Mouse (Mus musculus) lung, postnatal 0 days (tissue): ENCODE data around the gene Katnb1. TPM values are rescaled to one million over a fixed set of nuclear protein-coding genes. Genes with fewer than 3 reads are reported as not detected.

Experiments
- ATAC-seq: fragments of 200-750 bp; cut with Nextera tagmentation; 2 replicates; pipeline ENCODE4 v1.8.0; 2017; ENCODE audit warnings: moderate library complexity
- DNase-seq: peaks from one replicate; pipeline ENCODE4 v3.0.0-alpha.2; 2016; ENCODE audit warnings: low spot score
- H3K27ac ChIP-seq: fragments of 300-500 bp; sonication (generic); 2 replicates; pipeline ENCODE4 v1.5.1; 2014; ENCODE audit warnings: antibody characterized with exemption, mild to moderate bottlenecking, low read length, mixed read lengths
- H3K27me3 ChIP-seq: fragments of 300-500 bp; sonication (generic); replicated peaks from 2 replicates; pipeline ENCODE4 v1.6.1; 2014; ENCODE audit warnings: low read length, mixed read lengths; ENCODE audit not compliant: insufficient read depth
- H3K36me3 ChIP-seq: fragments of 300-500 bp; sonication (generic); 2 replicates; pipeline ENCODE4 v1.6.1; 2014; ENCODE audit warnings: low read length, mixed read lengths; ENCODE audit not compliant: insufficient read depth
- H3K4me1 ChIP-seq: fragments of 300-500 bp; sonication (generic); 2 replicates; pipeline ENCODE4 v1.6.1; 2014; ENCODE audit warnings: antibody characterized with exemption, low read depth, low read length, mixed read lengths; ENCODE audit not compliant: insufficient read depth
- H3K4me2 ChIP-seq: fragments of 300-500 bp; sonication (generic); replicated peaks from 2 replicates; pipeline ENCODE4 v1.6.1; 2014; ENCODE audit warnings: low read depth, mild to moderate bottlenecking, low read length, moderate library complexity, mixed read lengths
- H3K4me3 ChIP-seq: fragments of 300-500 bp; sonication (generic); 2 replicates; pipeline ENCODE4 v1.5.1; 2014; ENCODE audit warnings: low read depth, low read length
- H3K9ac ChIP-seq: fragments of 300-500 bp; sonication (generic); replicated peaks from 2 replicates; pipeline ENCODE4 v1.6.1; 2014; ENCODE audit warnings: low read depth, mild to moderate bottlenecking
- H3K9me3 ChIP-seq: fragments of 300-500 bp; sonication (generic); 2 replicates; pipeline ENCODE4 v1.6.1; 2016; ENCODE audit warnings: low read length, mixed read lengths
- CTCF ChIP-seq: IDR thresholded peaks from 2 replicates; pipeline ENCODE4 v1.5.1; 2016; ENCODE audit warnings: antibody characterized with exemption, mild to moderate bottlenecking
- EP300 ChIP-seq: IDR thresholded peaks from 2 replicates; pipeline ENCODE4 v1.6.1; 2016; ENCODE audit warnings: antibody characterized with exemption, mild to moderate bottlenecking, control low read depth
- WGBS: fragments of 180-500 bp; shearing (Covaris S2); extraction: QIAGEN DNeasy Blood & Tissue Kit; methylation state at CpG from one replicate; pipeline ENCODE4 v1.1.7; 2014; 5-methylcytosine and 5-hydroxymethylcytosine counted together
- polyA plus RNA-seq: library from polyadenylated mRNA; unstranded; fragments of >200 nt; fragmentation: Nextera tagmentation; extraction: Ambion mirVana; gene quantifications from 2 replicates; pipeline ENCODE4 v1.2.1, GENCODE M21; 2015

Katnb1 gene
- polyA plus RNA-seq, 1 experiment from 2014 or later: 10.8 TPM

GRCm38 (mm10) chr8:95047884-95048680, 32.9 kb upstream of the Katnb1 start:
- WGBS: 63% methylated on average over 6 of the region's 6 CpGs
- TF ChIP-seq EP300 (no peak), CTCF (no peak)

DNA sequence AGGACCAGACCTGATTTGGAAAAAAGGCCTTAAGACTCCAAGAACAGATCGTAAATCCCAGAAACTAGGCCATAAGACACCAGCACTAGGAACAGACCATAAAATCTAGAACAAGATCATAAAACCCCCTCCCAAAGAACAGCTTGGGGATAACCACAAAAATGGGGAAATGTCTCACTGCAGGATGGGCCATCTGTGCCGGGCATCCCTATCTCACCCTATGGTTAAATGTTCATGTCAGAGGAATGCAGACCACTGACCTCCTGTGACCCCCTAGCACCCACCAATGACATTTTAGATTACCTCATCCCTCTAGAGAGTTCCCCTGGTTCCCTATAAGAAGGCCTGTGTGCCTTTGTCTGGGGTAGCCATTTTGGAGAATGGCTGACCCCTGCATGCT, 31.4 kb upstream of the Katnb1 start:
- DNase-seq (no peak), ATAC-seq (no peak)
- Histone ChIP-seq H3K36me3 (no peaks in the 10 kb centered on the region), H3K4me2 (no peak overlapping the region), H3K9me3 (no peaks in the 10 kb centered on the region), H3K27me3 (no peaks in the 10 kb centered on the region), H3K4me3 (no peak overlapping the region), H3K4me1 (no peaks in the 10 kb centered on the region), H3K9ac (no peak overlapping the region), H3K27ac (no peak overlapping the region)
- TF ChIP-seq CTCF (no peak), EP300 (no peak)
- 58% methylated on average over 2 of the region's 2 CpGs for WGBS

More at GRCm38 (mm10) chr8:95047884-95048680, 32.9 kb upstream of the Katnb1 start:
- H3K4me2 ChIP-seq: no peak overlapping the region
- no peaks in the 10 kb centered on the region for H3K4me1 ChIP-seq
- ATAC-seq (no peak), DNase-seq (no peak)
- H3K9me3 ChIP-seq: no peaks in the 10 kb centered on the region
- no peak overlapping the region for H3K27ac ChIP-seq
- no peaks in the 10 kb centered on the region for H3K27me3 ChIP-seq
- no peaks in the 10 kb centered on the region for H3K36me3 ChIP-seq
- H3K9ac ChIP-seq: no peak overlapping the region
- no peak overlapping the region for H3K4me3 ChIP-seq

- H3K36me3 ChIP-seq: no peaks in the 10 kb centered on the region
- TF ChIP-seq EP300 (no peak), CTCF (no peak)
- no peaks in the 10 kb centered on the region for H3K27me3 ChIP-seq
- no peak overlapping the region for H3K4me2 ChIP-seq
- H3K4me3 ChIP-seq: no peak overlapping the region
- DNase-seq: no peak
- no peak for ATAC-seq
- H3K4me1 ChIP-seq: no peaks in the 10 kb centered on the region
- WGBS: 48% methylated on average over 6 of the region's 6 CpGs
- no peak overlapping the region for H3K27ac ChIP-seq
- H3K9me3 ChIP-seq: no peaks in the 10 kb centered on the region
- H3K9ac ChIP-seq: no peak overlapping the region
These were observed 26.5 kb upstream of the Katnb1 start for GRCm38 (mm10) chr8:95054438-95054837.

DNA sequence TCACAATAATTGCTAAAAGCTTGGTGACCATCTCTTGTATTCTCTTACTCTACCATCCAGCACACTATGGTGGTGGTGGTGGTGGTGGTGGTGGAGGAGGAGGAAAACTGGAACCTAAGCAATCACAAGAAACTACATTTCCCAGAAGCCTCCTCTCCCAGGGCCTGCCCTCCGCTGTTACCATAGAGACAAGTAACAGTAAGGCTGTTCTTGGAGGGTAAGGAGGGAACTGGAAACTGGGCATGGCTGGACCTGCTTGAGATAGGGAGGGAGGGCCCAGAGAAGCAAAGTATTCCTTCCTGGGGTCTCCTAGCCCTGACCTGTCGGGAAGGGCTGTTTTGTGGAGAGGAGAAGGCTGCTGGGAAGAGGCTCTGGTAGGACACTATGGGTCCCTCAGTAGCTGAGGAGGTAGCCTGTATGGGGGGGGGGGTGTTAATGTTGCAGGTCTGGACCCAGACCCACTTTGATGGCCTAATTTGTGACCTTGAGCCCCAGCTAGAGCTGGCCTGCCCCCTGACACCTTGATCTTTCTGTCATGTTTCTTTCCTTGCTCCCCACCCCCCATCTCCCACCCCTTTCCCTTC, 26.0 kb upstream of the Katnb1 start, which contains the start of gene Drc7:
Drc7 (plus strand) TSS at position 177 of the 584 bp plus-strand sequence.
- H3K4me2 ChIP-seq: no peak within 1 kb of the TSS
- no peak within 1 kb of the TSS for H3K4me3 ChIP-seq
- no peaks in the 10 kb centered on the region for H3K27me3 ChIP-seq
- TF ChIP-seq EP300 (no peak), CTCF (no peak)
- DNase-seq: peak; percentile 81
- 21% methylated on average over 2 of the region's 2 CpGs for WGBS
- H3K4me1 ChIP-seq: no peaks in the 10 kb centered on the region
- H3K27ac ChIP-seq: no peak within 1 kb of the TSS
- peak; percentile 82 for ATAC-seq
- no peaks in the 10 kb centered on the region for H3K9me3 ChIP-seq
- H3K9ac ChIP-seq: no peak within 1 kb of the TSS
- H3K36me3 ChIP-seq: no peaks in the 10 kb centered on the region

- Histone ChIP-seq H3K4me1 (no peaks in the 10 kb centered on the region), H3K36me3 (no peaks in the 10 kb centered on the region), H3K27me3 (no peaks in the 10 kb centered on the region), H3K9ac (no peak overlapping the region), H3K9me3 (no peaks in the 10 kb centered on the region), H3K4me2 (no peak overlapping the region), H3K4me3 (no peak overlapping the region), H3K27ac (no peak overlapping the region)
- DNase-seq (no peak), ATAC-seq (no peak)
- WGBS: 61% methylated on average over 5 of the region's 5 CpGs
- TF ChIP-seq CTCF: no peak
- no peak for TF ChIP-seq EP300
These were observed 24.6 kb upstream of the Katnb1 start for GRCm38 (mm10) chr8:95056414-95056813.

- WGBS: 58% methylated on average over 6 of the region's 6 CpGs
- no peak for ATAC-seq
- Histone ChIP-seq H3K27me3 (no peaks in the 10 kb centered on the region), H3K9me3 (no peaks in the 10 kb centered on the region), H3K4me1 (no peaks in the 10 kb centered on the region), H3K36me3 (no peaks in the 10 kb centered on the region), H3K9ac (no peak overlapping the region), H3K27ac (no peak overlapping the region), H3K4me3 (no peak overlapping the region), H3K4me2 (no peak overlapping the region)
- TF ChIP-seq EP300 (no peak), CTCF (no peak)
- DNase-seq: no peak
These were observed 22.3 kb upstream of the Katnb1 start for GRCm38 (mm10) chr8:95058661-95059060.
